Mouse (Mus musculus): ENCODE data around the gene P2rx3.

Gene P2rx3

DNA sequence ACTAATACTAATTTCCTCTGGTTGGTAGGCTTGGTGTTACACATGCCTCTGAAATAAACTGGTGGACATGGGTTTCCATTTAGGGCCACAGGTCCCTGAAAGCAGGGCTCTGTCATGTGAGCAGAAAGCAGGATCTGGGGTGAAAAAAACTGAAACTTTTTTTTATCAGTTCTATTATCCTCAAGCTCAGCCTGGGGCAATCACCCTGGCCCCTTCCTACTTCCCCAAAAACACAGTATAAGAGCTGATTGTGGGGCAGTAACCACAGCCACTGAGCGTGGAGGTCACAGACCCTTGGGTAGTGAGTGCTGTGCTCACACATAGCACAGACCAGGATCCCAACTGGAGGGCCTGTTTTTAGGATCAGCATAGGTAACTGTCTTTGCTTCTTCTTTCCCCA, 49.3 kb downstream of the P2rx3 start, which contains the start of gene Prg3:
TSS of gene Prg3 (plus strand) at position 286 of the 400 bp plus-strand sequence.
- DNase-seq (ENCODE audit: low read depth, low spot score) = no peak

GRCm38 (mm10) chr2:84980188-84980587, 57.1 kb downstream of the P2rx3 start, which contains the start of gene Prg2:
Gene Prg2 (plus strand): TSS chr2:84980461.
- no peak for DNase-seq (ENCODE audit: low read depth, low spot score)

DNA sequence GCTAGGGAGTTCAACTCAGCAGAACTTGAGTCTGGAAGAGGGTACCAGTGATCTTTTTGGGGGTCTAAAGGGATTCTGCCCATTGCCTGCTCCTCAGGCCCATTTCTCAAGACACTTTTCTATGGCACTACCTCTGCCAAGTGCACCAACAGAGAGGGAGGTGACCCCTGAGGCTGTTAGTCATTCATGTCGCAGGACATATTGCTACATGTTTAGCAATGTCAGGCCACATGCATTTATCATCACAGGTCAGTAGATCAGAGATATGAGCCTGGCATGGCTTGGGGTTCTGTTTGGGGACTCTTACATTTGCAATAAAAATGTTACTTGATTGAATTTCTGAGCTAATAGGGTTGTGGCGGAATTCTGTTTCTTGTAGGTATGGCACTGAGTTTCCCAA, 61.7 kb downstream of the P2rx3 start:
- no peak for DNase-seq (ENCODE audit: low read depth, low spot score)

GRCm38 (mm10) chr2:84967318-84967991, 69.8 kb downstream of the P2rx3 start:
- DNase-seq (ENCODE audit: low read depth, low spot score) = no peak

GRCm38 (mm10) chr2:84964111-84964801, 73.0 kb downstream of the P2rx3 start:
- DNase-seq (ENCODE audit: low read depth, low spot score) = no peak

GRCm38 (mm10) chr2:84962906-84963507, 74.3 kb downstream of the P2rx3 start:
- DNase-seq (ENCODE audit: low read depth, low spot score) = no peak

GRCm38 (mm10) chr2:84961901-84962300, 75.4 kb downstream of the P2rx3 start:
- no peak for DNase-seq (ENCODE audit: low read depth, low spot score)

DNA sequence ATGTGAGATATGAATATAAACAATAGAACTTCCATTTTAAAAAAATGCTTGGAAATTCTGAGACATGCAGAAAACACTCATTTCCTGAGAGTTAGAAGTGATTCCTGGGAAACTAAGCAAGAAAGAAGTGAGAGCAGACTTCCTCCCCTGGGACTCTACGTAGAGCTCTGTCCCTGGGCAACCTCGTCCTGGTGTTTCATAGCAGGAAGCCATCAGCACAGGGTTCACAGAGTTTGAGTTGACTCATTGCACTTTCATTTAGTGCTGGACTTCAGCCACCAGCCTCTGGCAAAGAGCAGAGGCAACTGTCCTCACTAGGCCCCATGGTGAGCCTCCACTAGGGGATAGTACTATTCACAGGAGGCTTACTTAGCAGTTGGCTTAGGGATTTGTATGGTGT, 76.0 kb downstream of the P2rx3 start:
- DNase-seq (ENCODE audit: low read depth, low spot score) = no peak

GRCm38 (mm10) chr2:84958588-84959264, 78.5 kb downstream of the P2rx3 start:
- DNase-seq (ENCODE audit: low read depth, low spot score) = no peak

DNA sequence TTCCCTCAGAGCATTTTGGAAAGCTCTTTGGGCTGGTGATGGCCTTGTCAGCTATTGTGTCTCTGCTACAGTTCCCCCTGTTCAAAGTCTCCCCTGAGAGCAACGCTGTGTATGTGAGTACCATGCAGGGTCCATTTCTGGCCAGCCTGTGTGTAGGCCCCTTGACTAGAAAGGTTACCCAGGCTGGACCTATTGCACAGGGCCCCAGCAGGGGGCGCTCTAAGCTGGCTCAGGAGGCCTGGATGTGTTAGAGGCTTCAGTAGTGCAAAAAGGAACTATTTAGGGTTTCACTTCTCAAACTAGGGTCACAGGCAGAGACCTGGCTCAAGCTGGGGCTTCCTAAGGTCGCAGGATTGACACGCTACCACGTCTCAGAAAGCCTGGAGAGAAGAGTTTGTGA, 81.0 kb downstream of the P2rx3 start:
- DNase-seq (ENCODE audit: low read depth, low spot score) = no peak

- no peak for DNase-seq (ENCODE audit: low read depth, low spot score)
Measured at GRCm38 (mm10) chr2:84955435-84955834, 81.8 kb downstream of the P2rx3 start.

DNA sequence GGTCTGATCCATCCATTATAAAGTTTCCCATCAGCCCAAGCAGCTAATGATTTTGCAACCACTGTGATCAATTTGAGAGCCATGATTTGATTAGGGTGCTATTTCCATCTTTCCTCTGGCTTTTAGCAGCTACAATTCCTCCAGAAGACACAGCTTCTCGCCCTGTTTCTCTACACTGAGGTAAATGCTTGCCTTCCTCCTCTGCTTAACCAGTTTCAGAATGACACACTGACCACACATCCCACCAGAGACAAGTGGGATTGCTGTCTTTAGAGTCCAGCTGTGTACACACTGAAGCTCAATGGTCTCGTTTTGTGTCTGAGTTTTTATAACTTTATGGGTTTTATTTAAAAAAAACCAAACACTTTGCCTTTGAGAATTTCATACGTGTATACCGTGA, 84.6 kb downstream of the P2rx3 start:
- no peak for DNase-seq (ENCODE audit: low read depth, low spot score)

DNA sequence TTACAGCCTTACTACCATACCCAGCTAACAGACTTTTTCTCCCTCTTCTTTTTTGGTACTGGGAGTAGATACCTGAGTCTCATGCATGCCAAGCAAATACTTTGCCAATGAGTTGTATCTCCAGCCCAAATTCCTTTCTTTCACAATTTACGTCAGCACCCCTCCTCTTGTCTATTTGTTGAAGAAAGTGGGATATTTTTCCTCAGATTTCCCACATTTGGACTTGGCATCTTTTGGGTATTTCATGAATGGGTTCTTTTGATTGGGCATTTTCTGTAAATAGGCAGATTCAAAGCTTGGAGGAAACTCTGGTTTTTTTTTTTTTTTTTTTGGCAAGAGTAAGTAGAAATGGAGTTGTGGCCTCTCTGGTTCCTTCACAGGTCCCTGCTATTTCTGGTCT, 85.0 kb downstream of the P2rx3 start:
- no peak for DNase-seq (ENCODE audit: low read depth, low spot score)

DNA sequence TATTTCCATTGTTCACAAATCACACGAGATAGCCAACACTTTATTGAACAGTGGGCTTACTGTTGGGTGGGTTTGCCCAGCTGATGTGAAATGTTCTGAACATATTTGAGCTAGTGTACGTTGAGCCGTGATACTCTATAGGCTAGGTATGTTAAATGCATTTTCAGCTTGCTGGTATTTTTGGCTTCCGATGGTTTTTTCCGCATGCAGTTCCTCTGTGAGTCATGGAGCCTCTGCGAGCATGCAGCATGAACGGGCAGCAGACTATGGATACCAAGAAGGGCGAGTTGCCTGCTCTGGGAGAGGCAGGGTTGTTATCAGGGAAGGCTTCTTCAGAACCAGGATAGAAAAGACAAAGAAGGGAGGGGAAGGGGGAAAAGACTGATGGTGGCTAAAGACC, 86.2 kb downstream of the P2rx3 start:
- no peak for DNase-seq (ENCODE audit: low read depth, low spot score)

GRCm38 (mm10) chr2:84948721-84949120, 88.5 kb downstream of the P2rx3 start:
- no peak for DNase-seq (ENCODE audit: low read depth, low spot score)

Measured in embryo, embryonic 11.5 days (tissue).